Mouse (Mus musculus): Measurements from ENCODE around the gene Amz2.
"Not testable (repeated sequence)": the region's sequence is repeated elsewhere in the genome, so short reads cannot be mapped to it uniquely, and the experiment has no call there.

Amz2 gene

GRCm38 (mm10) chr11:109492847-109493464, 67.2 kb downstream of the Amz2 start:
- DNase-seq (ENCODE audit: inconsistent age in 2 of 2, low spot score in 1 of 2) = not testable (repeated sequence)

DNA sequence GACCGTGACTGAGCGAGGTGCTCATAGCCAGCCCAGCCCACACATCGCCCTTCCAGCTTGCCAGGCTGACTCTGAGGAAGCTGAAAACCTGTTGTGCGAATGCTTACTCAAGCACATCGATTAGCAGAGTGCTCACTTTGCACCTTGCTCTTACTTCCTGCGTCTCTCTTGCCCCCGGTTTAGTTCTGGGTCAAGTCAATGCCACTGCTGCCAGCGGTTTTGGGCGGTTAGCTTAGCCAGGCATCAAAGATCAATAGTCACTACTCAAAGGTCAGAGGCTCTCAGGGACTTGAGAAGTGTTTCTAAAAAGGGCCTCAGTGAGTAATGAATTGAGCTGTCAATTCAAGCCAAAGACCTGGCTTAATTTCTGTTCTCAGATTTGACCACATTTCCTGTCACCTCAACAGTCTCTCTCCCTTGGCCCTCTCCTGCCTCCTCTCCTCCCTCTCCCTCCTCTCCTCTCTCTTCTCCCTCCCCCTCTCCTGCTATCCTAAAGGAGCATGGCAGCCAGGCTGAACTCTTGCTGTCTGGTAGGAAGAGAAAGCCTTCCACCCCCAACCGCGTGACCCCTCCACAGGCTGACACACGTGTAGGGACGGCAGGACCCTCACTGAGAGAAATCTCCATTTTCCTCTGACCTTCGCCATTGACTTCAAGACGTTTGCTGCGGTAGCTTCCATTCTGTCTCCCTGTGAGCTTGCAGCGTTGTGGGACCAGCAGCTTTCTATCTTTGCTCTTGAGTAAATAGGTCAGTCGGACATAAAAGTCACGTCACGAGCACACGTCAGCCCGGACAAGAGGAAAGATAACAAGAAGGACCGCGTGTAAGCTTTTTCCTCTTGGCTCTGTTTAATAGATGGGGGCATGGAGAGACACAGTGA, 69.4 kb downstream of the Amz2 start:
- peak; percentile 28 to 60 for DNase-seq (ENCODE audit: inconsistent age in 2 of 2, low spot score in 1 of 2)

DNA sequence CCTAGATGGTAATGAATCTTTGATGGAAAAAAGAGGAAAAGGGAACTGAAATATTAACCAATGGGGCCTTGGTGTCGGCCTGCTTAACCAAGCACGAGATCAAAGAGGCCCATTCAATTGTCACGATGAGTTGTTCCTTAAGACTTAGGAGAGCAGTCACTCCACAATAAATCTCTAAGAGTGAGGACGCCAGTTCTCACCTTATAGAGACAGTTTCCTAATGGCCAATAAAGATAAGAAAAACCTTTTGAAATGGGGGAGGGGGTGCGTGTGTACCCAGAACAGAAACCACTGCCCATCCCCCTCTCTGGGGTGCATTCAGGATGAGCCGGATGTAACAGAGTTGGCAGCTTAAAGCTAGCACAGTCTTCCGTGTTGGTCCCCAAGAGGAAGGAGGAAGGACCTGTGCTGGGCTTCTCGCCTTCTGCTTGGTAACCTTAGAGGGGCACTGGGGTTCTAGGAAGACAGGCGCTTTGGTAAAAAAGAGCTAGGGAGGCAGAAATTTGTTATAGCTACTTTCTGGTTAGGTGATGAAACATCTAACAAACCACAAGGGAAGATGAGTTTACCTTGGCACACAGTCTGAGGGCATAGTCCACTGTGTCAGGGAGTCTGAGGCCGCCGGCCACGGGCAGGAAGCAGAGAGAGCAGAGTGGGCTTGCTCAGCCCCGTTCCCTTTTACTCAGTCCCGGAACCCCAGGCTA, 70.2 kb downstream of the Amz2 start:
- peak; percentile 11 to 36 for DNase-seq (ENCODE audit: inconsistent age in 2 of 2, low spot score in 1 of 2)

DNA sequence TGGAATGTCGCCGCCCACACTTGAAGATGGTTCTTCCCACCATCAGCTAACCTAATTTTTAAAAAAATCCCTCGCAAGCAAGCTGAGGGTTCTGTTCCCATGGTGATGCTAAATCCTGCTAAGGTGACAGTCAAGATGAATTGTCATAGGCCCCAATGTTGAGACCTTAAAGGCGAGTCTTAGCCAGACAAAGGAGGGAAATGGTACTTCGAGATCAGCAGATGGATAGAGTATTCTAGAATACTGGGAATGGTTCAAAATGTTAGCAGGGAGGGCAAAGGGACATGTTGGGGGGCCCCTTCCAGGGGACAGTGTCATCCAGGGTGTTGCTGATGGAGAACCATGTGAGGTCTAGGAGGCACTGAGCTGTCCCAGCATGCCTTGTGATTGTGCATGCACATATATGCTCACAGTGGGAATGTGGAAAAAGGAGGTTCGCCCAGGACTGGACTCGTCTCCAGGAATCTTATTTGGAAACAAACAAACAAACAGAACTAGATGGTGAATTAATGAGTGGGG, 70.8 kb downstream of the Amz2 start:
- DNase-seq (ENCODE audit: inconsistent age in 2 of 2, low spot score in 1 of 2) = no peak

- no peak for DNase-seq (ENCODE audit: inconsistent age in 2 of 2, low spot score in 1 of 2)
These were observed 71.4 kb downstream of the Amz2 start for GRCm38 (mm10) chr11:109496996-109497714.

- DNase-seq (ENCODE audit: inconsistent age in 2 of 2, low spot score in 1 of 2) = no peak
These were observed 72.2 kb downstream of the Amz2 start for GRCm38 (mm10) chr11:109497990-109498389.

- peak; percentile 22 to 51 for DNase-seq (ENCODE audit: inconsistent age in 2 of 2, low spot score in 1 of 2)
These were observed 74.5 kb downstream of the Amz2 start for GRCm38 (mm10) chr11:109500206-109500605.

All from adrenal gland, adult (tissue).